Mouse (Mus musculus) T-cell, adult 2 months (primary cell): ENCODE data around the gene Slc1a7.
A peak's percentile ranks its signal among the peaks of the same experiment; 100 is the strongest.

Experiments
- DNase-seq: peaks from one replicate; pipeline ENCODE4 v3.0.0; 2022; ENCODE audit warnings: low spot score

Gene Slc1a7

GRCm38 (mm10) chr4:107969781-107970180 is 1.6 kb downstream of the Slc1a7 start:
- no peak for DNase-seq

- DNase-seq, result no peak
These were observed 3.0 kb downstream of the Slc1a7 start for GRCm38 (mm10) chr4:107971162-107971561.

DNA sequence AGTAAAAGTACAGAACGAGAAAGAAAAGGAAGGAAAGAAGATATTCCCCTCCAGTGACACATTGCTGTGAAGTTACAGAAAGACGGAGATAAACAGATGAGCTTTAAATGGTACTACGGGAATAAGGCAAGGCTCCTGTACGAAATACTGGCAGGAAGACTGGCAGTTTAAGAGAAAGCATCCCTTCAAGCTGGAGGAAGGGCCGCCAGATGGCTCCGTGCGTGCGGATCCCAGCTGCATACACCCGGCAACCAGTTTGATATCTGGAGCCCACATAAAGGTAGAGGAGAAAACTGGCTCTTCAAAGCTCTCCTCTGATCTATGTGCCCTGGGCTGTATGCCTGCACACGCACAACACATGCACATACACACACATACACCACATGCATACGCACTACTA is 6.4 kb downstream of the Slc1a7 start:
- no peak for DNase-seq

GRCm38 (mm10) chr4:107975004-107975403 is 6.9 kb downstream of the Slc1a7 start:
- DNase-seq, result no peak

GRCm38 (mm10) chr4:107977593-107977992 is 9.5 kb downstream of the Slc1a7 start:
- no peak for DNase-seq

DNA sequence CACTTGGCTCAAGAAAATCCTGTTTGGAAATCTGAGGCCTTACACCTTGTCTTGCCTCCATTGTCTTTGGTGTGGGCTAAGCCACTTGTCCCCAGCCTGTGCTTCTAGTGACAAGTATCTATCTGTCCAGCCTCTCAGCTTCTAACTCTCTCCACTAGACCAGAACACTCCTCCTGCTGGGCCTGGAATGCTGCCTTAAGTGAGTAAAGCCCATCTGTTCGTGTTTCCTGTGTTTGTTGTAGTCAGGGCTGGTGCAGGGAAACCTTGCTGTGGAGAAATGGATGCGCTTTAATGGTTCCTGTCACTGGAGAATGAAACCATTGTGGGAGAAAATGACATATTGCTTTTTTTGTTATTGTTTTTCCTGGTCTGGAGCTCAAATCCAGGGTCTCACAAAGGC is 11.4 kb downstream of the Slc1a7 start:
- DNase-seq, result no peak

- DNase-seq, result no peak
These were observed 12.0 kb downstream of the Slc1a7 start for GRCm38 (mm10) chr4:107980002-107980600.

GRCm38 (mm10) chr4:107983717-107984116 is 15.6 kb downstream of the Slc1a7 start:
- DNase-seq, result no peak

- no peak for DNase-seq
These were observed 16.3 kb downstream of the Slc1a7 start for GRCm38 (mm10) chr4:107984282-107984981.

- DNase-seq, result no peak
These were observed 17.7 kb downstream of the Slc1a7 start for GRCm38 (mm10) chr4:107985812-107986211.

GRCm38 (mm10) chr4:107986386-107987168 is 18.4 kb downstream of the Slc1a7 start:
- DNase-seq, result no peak

- peak; percentile 57 for DNase-seq
These were observed 20.8 kb downstream of the Slc1a7 start for GRCm38 (mm10) chr4:107988931-107989330.

- DNase-seq, result no peak
These were observed 22.7 kb downstream of the Slc1a7 start for GRCm38 (mm10) chr4:107990818-107991217.

GRCm38 (mm10) chr4:107991879-107992278 is 23.7 kb downstream of the Slc1a7 start:
- DNase-seq, result no peak

- no peak for DNase-seq
These were observed 26.9 kb downstream of the Slc1a7 start for GRCm38 (mm10) chr4:107995011-107995410.

DNA sequence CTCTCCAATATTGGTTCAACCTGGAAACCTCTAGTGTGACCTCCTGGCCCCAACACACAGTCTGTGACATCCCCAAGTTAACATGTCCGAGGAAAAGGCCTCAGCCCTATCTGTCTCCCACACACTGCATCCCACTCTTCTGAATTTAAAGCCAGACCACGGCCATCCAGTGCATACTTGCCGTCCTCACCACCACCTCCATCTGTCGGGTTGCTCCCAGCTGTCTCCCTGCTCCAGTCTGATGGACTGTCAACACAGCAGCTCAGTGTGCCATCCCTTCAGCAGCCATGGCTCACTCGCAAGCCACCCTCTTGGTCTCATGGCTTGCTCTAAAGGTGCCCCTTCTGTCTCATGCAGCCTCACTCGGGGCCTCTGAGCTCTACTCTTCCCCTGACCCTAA is 27.6 kb downstream of the Slc1a7 start:
- no peak for DNase-seq

GRCm38 (mm10) chr4:107996418-107996986 is 28.4 kb downstream of the Slc1a7 start:
- no peak for DNase-seq

GRCm38 (mm10) chr4:107998641-107999332 is 30.7 kb downstream of the Slc1a7 start:
- no peak for DNase-seq

DNA sequence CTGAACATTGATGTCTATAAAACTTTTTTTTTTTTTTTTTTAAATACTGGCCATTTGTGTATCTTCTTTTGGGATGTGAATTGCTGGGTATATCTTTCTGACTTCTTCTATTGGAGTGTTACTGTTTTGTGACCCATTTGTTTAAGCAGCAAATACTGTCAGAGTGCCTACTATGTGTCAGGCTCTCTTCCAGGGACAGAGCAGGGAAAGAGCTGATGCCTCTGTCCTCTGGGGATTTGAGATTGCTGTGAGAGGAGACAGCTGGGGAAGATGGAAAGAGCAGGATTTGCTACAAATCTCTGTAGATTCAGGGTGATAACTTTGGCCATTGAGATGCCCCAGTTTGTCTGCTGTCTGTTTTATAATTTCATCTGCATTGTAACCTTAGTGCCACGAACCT is 31.2 kb downstream of the Slc1a7 start:
- no peak for DNase-seq

GRCm38 (mm10) chr4:108005328-108005727 is 37.2 kb downstream of the Slc1a7 start:
- DNase-seq, result no peak

DNA sequence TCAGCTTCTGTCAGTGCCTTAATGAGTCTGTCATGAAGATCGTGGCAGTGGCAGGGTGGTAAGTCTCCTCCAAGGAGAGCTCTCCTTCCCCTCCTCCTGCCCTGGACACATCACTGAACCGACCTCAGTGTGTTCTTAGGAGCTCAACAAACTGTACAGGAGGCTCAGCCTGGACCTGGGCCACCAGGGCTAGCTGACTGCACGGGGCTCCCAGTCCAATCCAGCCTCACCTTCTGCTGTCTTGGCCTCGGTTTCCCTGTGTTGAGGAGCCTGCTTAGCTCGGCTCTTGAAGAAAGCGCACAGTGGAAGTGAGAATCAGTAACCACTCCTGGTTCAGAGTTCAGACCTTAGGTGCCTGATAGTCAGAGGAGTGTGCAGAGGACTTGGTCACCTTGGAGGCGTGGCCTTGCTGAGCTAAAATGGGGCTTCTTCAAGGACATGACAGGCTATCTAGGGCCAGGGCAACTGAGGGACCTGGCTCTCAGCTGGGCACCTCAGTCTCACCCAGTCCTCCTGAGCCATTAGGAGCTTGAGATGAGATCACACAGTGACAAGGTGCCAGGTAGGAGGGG is 39.5 kb downstream of the Slc1a7 start:
- no peak for DNase-seq

DNA sequence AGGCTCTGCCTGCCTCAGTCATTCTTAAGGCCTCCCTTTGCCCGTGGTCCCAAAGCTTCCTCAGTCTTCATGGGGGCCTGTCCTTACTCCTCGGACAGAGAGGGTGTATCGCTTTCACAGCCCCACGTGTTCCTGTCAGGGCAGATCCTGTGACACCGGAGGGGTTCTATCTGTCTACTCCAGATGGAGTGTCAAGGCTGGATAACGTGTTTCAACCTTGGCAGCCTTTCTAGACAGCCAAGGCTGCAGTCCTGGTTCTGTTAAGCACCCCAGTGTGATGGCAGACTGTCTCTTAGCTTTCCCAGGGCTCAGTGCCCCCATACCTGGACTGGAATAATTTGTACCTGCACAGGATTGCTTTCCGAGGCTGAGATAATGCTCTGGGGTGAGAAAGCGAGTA is 40.4 kb downstream of the Slc1a7 start:
- DNase-seq, result no peak
